Mouse (Mus musculus) neutrophil, adult 5-6 weeks (primary cell): ENCODE results near the gene Sar1a. TPM values are rescaled to one million over a fixed set of nuclear protein-coding genes. Genes with fewer than 3 reads are reported as not detected.

Source experiments
- ATAC-seq: fragments of 151-379, 151-347 bp; 2 replicates; pipeline ENCODE4 v1.8.0; 2017; ENCODE audit warnings: mild to moderate bottlenecking, moderate TSS enrichment; ENCODE audit not compliant: insufficient number of reproducible peaks, poor library complexity, low FRiP score, severe bottlenecking; ENCODE audit errors: extremely low read depth
- total RNA-seq: library from RNA; stranded (forward); fragments of 200-1000 nt; gene quantifications from 2 replicates; pipeline ENCODE4 v1.2.3, GENCODE M21; 2017

The Sar1a gene
- total RNA-seq, 1 experiment from 2014 or later = 99.3 TPM

- no peak for ATAC-seq
Observed at GRCm38 (mm10) chr10:61717406-61718296, 37.6 kb downstream of the Sar1a start.

DNA sequence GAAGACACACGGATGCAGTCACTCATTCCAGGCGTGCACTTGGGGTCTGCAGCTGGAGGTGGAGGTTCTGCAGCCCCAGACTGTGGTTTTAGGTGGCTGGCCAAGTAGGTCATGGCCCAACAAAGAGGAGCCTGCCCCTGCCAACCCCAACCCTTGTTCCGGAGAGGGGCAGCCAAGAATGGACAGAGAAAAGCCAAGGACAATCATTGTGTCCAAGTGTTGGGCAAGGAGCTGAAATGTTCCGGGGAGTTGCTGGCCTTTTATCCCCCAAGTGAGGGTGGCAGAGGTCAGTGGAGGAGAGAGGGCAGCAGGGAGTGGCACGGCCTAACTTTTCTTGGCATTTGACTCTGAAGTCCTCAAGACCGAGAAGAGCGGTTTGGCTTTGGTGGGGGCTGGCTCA, 40.2 kb downstream of the Sar1a start:
- ATAC-seq = no peak

DNA sequence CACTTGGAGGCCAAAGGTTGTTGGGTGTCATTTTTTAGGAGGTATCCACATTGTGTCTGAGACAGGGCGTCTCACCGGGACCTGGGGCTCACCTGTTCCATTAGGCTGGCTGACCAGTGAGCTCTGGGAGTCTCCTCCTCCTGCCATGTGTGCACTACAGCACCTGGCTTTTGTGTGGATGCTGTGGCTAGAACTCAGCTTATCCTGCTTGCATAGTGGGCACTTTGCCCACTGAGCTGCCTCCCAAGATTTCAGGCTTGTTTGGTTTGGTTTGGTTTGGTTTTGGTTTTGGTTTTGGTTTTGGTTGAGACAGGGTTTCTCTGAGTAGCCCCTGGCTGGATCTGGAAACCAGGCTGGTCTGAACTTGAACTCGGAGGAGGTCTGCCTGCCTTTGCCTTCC, 42.1 kb downstream of the Sar1a start:
- ATAC-seq = no peak

GRCm38 (mm10) chr10:61723271-61723670, 43.2 kb downstream of the Sar1a start:
- ATAC-seq = no peak

DNA sequence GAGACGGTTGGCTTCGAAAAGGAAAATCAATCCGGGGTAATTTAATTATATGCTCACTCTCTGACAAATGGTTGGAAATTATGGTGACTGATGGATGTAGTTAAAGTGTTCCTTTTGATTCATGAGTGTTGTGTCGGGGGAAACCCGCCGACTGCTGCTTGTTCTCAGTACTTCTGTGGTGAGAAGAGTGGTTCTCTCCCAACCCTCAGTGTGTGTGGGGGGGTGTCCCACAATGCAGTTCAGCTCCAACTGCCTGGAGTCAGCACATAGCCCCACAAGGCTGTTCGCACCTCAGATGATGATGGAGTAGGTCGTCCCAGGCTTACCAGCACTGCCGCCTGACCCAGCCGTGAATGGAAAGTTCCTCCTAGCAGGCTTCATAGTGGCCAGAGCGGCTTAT, 49.1 kb downstream of the Sar1a start:
- no peak for ATAC-seq

DNA sequence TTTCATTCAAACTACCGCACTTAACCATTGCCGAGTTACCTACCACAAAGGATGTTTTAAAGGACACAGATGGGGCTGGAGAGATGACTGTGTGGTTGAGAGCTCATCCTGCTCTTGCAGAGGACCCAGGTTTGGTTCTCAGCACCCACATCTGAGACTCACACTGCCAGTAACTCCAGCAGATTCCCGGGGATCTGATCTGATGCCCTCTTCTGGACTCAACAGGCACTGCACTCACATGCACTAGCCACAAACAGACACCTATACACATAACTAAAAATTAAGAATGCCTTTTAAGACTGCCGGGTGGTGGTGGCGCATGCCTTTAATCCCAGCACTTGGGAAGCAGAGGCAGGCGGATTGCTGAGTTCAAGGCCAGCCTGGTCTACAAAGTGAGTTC, 50.1 kb downstream of the Sar1a start:
- no peak for ATAC-seq

DNA sequence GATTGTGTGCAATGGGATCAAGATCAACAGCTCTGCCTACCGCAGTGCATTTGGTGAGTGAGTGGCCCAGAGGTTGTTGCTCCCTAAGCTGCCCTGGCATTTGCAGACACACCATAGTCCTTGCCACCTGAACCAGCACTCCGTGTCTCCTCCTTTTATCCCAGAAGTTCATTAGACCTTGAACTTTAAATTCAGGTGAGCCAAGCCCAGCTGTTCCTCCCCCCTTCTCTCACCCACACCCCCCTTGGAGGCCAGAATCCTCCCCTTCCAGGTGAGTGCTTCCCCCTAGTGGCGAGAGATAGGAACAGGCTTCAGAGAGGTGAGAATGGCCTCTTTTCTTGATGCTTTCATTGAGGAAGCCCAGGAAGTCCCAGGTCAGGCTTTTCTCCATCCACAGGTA, 54.3 kb downstream of the Sar1a start:
- ATAC-seq = peak; percentile 31; the same call in 1 of the 2 replicates

DNA sequence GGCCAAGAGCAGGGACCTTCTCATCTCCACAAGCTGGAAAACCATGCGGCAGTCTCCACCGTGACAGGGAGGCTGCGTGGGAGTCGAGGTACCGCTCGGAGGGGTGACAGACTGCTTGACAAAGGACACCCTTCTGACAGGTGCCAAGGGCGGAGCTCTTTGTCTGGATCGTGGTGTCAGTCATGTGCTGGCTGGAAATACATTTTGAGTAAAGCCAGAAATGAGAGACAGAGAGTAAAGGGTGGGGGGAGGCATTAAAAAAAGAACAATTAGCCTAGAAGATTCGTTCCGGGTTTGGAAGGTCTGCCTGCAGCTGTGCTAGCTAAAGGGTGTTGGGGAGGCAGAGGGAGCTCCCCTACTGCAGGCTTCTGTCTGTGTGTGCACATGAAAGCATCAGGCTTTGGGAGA, 56.6 kb downstream of the Sar1a start:
- no peak for ATAC-seq

DNA sequence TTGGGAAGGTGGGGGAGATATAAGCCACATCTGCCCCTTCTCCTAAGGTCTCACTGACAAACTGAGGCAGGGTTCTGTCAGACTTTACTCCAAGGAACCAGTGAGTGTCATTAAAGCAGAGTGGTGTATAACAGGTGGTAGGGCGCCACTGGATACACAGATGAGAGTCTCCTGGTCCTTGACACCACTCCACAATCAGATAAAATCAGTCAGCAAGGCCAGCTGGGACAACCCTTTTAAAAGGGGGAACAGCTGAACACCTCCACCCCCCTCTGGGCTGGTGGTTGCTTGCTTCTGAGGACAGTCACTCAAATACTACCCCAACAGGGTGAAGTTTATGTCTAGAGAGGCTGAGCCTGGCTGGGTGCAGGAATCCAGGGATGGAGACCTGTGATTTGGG, 57.4 kb downstream of the Sar1a start:
- no peak for ATAC-seq

DNA sequence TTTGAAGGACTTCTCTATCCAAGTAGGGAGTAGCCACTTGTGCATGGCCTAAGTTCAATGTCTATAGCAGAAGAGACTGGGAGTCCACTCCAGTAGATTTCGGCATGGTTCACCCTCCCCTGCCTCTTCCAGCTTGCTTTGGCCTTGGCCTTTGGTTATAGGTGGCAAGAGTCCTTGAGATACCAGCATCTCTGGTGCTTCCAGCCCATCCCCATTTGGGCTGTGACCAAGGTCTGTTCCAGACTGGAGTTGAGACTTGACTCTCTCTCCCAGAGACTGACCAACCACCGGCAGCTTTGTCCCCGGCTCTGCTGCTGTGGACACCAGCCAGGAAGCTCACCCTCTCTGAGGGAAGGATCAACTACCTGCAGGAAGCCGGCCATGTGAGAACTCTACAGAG, 58.0 kb downstream of the Sar1a start:
- no peak for ATAC-seq

DNA sequence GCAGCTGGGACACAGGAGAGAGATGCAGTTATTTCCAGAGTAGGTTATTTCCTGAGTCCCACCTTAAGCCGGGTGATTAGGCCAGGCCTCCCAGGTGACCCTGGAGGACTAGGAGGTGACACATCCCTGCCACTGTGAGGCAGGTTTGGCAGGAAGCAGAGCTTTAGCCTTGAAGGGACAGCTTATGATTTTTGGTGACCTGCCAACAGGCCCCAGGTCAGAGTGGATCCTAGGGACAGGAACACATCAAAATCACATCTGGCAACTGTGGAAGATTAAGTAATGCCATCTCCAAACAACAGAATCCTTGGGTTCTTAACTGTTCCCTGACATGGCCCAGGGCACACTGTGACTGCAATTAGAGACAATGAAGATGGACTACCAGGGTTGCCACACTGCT, 61.2 kb downstream of the Sar1a start:
- no peak for ATAC-seq

- ATAC-seq = no peak
Observed at GRCm38 (mm10) chr10:61741873-61742272, 61.8 kb downstream of the Sar1a start.

- ATAC-seq = no peak
Observed at GRCm38 (mm10) chr10:61742336-61742735, 62.2 kb downstream of the Sar1a start.

Other genes with a start within 250 kb of the Sar1a start
- gene Eif4ebp2, start 227.6 kb upstream of the Sar1a start, total RNA-seq = 22.7 and 24.3 TPM in 2 replicates
- gene Lrrc20, start 204.5 kb upstream of the Sar1a start, total RNA-seq = 1.5 and 2.9 TPM in 2 replicates
- gene Npffr1, start 84.8 kb upstream of the Sar1a start, total RNA-seq = not detected in 2 replicates
- gene Ppa1, start 31.7 kb upstream of the Sar1a start, total RNA-seq = 10.0 and 11.7 TPM in 2 replicates
- gene Tysnd1, start 15.2 kb downstream of the Sar1a start, total RNA-seq = 7.1 and 8.7 TPM in 2 replicates
- 1.2 and 2.8 TPM in 2 replicates for gene Aifm2, start 35.0 kb downstream of the Sar1a start, total RNA-seq
- gene H2afy2, start 103.8 kb downstream of the Sar1a start, total RNA-seq = not detected in 2 replicates